Mouse (Mus musculus) activated CD4-positive, CD25-positive, alpha-beta regulatory T cell, adult 4 months (primary cell): ENCODE measurements around the gene Lrrc73. TPM values are rescaled to one million over a fixed set of nuclear protein-coding genes. Genes with fewer than 3 reads are reported as not detected.

Experiments used
- ATAC-seq: one replicate; pipeline ENCODE4 v1.8.0; 2017
- polyA plus RNA-seq, 2 experiments: library from polyadenylated mRNA; unstranded; fragments of 100-300 nt; shearing (Covaris generic); gene quantifications; one replicate each; pipeline ENCODE4 v1.2.1; 2017

The Lrrc73 gene
- polyA plus RNA-seq, 2 experiments from 2014 or later = 0.42 TPM; not detected in 1

GRCm38 (mm10) chr17:46262201-46262694, 8.9 kb downstream of the Lrrc73 start:
- ATAC-seq = no peak

GRCm38 (mm10) chr17:46265502-46265901, 12.2 kb downstream of the Lrrc73 start:
- ATAC-seq = no peak

- peak; percentile 57 for ATAC-seq
These were observed 12.7 kb downstream of the Lrrc73 start for GRCm38 (mm10) chr17:46265918-46266618.

- ATAC-seq = no peak
These were observed 13.7 kb downstream of the Lrrc73 start for GRCm38 (mm10) chr17:46266986-46267385.

GRCm38 (mm10) chr17:46267511-46267910, 14.2 kb downstream of the Lrrc73 start:
- no peak for ATAC-seq

GRCm38 (mm10) chr17:46268026-46268720, 14.8 kb downstream of the Lrrc73 start:
- ATAC-seq = no peak

GRCm38 (mm10) chr17:46269771-46270534, 16.6 kb downstream of the Lrrc73 start:
- ATAC-seq = no peak

- no peak for ATAC-seq
These were observed 18.7 kb downstream of the Lrrc73 start for GRCm38 (mm10) chr17:46272058-46272457.

- ATAC-seq = no peak
These were observed 19.3 kb downstream of the Lrrc73 start for GRCm38 (mm10) chr17:46272675-46273074.

GRCm38 (mm10) chr17:46273803-46274236, 20.5 kb downstream of the Lrrc73 start:
- no peak for ATAC-seq

GRCm38 (mm10) chr17:46274465-46274864, 21.1 kb downstream of the Lrrc73 start:
- no peak for ATAC-seq

GRCm38 (mm10) chr17:46275034-46275433, 21.7 kb downstream of the Lrrc73 start:
- no peak for ATAC-seq

- no peak for ATAC-seq
These were observed 22.2 kb downstream of the Lrrc73 start for GRCm38 (mm10) chr17:46275506-46275905.

- ATAC-seq = no peak
These were observed 24.3 kb downstream of the Lrrc73 start for GRCm38 (mm10) chr17:46277586-46277985.

GRCm38 (mm10) chr17:46278011-46278765, 24.9 kb downstream of the Lrrc73 start:
- ATAC-seq = no peak

GRCm38 (mm10) chr17:46282483-46283123, 29.3 kb downstream of the Lrrc73 start, which contains the start of gene Tjap1:
Gene Tjap1, minus strand, starts transcription at chr17:46283026.
- ATAC-seq = peak; percentile 88

- ATAC-seq = peak; percentile 24
These were observed 29.8 kb downstream of the Lrrc73 start for GRCm38 (mm10) chr17:46283140-46283539.

GRCm38 (mm10) chr17:46283911-46284310, 30.6 kb downstream of the Lrrc73 start:
- no peak for ATAC-seq

- ATAC-seq = no peak
These were observed 31.3 kb downstream of the Lrrc73 start for GRCm38 (mm10) chr17:46284653-46285052.

- no peak for ATAC-seq
These were observed 32.1 kb downstream of the Lrrc73 start for GRCm38 (mm10) chr17:46285407-46285806.

- ATAC-seq = no peak
These were observed 34.4 kb downstream of the Lrrc73 start for GRCm38 (mm10) chr17:46287678-46288095.

- peak; percentile 24 for ATAC-seq
These were observed 43.3 kb downstream of the Lrrc73 start for GRCm38 (mm10) chr17:46296601-46297000.
